Mouse (Mus musculus): ENCODE measurements around the gene U2af1. TPM values are rescaled to one million over a fixed set of nuclear protein-coding genes. Genes with fewer than 3 reads are reported as not detected.

U2af1 gene
- polyA plus RNA-seq, 1 experiment from 2014 or later = 184 TPM

DNA sequence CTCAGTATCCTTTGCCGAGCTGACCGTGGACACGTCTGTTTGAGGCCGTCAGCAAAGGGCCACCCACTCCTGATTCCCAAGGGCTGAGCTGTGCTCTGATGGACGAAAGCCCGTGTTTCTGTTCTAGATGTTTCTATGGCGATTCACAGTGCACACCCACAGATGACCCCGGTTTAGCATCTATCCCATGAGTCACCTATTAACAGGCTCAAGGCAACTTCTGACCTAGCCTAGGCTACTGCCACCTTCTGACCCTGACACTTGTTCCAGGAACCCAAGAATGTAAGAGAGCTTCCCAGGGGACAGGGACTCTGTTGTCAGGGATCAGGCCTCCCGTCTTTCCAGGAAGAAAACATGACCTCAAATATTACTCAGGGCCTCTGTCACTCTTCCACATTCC lies 29.4 kb upstream of the U2af1 start:
- Histone ChIP-seq H3K9ac (no peak overlapping the region), H3K4me2 (no peak overlapping the region), H3K4me1 (peaks cover 21% of the 10 kb centered on the region), H3K27ac (replicated peaks) (no peak overlapping the region), H3K36me3 (no peaks in the 10 kb centered on the region), H3K4me3 (no peak overlapping the region), H3K27me3 (replicated peaks) (peaks cover 7% of the 10 kb centered on the region), H3K9me3 (no peaks in the 10 kb centered on the region)
- WGBS = 75% methylated on average over 9 of the region's 9 CpGs
- no peak for ATAC-seq (ENCODE audit: extremely low read depth, insufficient number of reproducible peaks, low FRiP score, low TSS enrichment)

DNA sequence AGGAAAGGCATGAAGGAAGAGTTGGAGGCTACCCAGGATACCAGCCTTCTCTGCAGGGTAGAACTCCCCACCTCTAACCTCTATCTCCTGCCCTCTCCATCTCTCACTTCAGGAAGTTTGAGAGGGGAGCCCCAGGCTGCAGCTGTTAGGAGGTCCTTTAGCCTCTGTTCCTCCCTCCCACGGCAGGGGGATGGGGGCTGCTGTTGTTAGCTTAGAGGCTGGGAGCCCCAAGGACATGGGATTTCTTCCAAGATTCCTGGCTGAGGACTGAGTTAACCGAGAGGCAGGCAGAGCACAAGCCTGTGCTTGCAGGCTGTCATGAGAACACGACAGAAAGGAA lies 27.5 kb upstream of the U2af1 start:
- Histone ChIP-seq H3K9ac (peak overlapping the region; percentile 72), H3K27me3 (replicated peaks) (peaks cover 18% of the 10 kb centered on the region), H3K9me3 (no peaks in the 10 kb centered on the region), H3K4me3 (no peak overlapping the region), H3K4me1 (peaks cover 11% of the 10 kb centered on the region), H3K27ac (replicated peaks) (peak overlapping the region; percentile 86), H3K36me3 (no peaks in the 10 kb centered on the region), H3K4me2 (peak overlapping the region; percentile 47; the same call in 1 of the 2 replicates)
- no peak for ATAC-seq (ENCODE audit: extremely low read depth, insufficient number of reproducible peaks, low FRiP score, low TSS enrichment)
- WGBS = 23% methylated on average over 3 of the region's 3 CpGs

DNA sequence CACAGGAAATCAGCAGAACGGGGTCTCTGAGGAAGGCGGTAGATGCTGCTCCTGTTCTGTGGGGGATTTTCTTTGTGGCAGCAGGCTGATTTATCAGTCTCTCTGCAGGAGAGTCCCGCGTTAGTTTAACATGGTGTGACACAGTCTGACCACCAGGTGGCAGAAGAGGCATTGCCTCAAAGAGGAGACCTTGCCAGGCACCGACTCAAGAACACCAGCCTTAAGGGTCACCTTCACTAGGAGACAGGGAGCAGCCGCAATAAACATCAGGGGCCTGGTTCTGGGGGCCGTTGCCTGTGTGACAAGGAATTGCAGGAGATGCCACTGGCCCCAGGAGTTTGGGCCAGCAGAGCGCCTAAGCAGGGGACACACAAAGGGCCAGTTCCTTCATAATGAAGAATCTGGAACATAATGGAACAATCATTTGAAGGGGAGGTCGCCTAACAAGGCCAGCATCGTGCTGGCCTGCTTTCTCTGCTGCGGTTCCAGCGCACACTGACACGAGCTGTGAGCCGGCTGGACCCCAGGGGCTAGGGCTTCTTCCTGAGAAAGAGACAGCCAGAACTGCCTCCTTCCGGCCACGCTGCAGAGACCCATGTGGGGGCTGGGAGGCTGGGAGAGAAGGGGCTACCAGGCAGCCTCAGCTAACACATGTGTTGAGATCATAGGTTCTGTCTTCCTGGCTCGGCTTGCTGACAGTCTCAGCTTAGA lies 27.0 kb upstream of the U2af1 start:
- Histone ChIP-seq H3K27ac (replicated peaks) (peak overlapping the region; percentile 86), H3K36me3 (no peaks in the 10 kb centered on the region), H3K4me3 (0 out of 2 replicates have a peak overlapping the region, but pooled peaks have one; percentile 8), H3K9ac (peak overlapping the region; percentile 72), H3K4me2 (peak overlapping the region; percentile 47), H3K9me3 (no peaks in the 10 kb centered on the region), H3K4me1 (peaks cover 11% of the 10 kb centered on the region), H3K27me3 (replicated peaks) (peaks cover 22% of the 10 kb centered on the region)
- 10% methylated on average over 17 of the region's 17 CpGs for WGBS
- no peak for ATAC-seq (ENCODE audit: extremely low read depth, insufficient number of reproducible peaks, low FRiP score, low TSS enrichment)

DNA sequence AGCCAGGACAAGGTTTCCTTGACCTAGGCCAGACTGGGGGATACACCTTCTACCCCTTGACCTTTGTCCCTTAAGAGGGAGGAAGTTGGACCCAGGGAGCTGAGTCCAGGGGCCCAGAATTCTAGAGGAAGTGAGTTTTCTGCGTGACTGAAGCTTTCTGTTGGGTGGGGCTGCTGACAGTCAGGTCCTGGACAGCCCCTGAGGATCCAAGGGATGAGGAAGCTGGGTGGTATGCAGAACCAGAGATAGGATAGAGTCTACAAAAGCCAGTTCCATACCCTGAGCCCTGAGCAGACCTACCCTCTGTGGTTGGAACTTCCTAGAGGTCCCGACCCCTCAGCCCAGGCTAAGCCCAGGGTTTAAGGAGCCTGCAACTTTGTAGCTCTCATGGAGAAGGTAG lies 21.8 kb upstream of the U2af1 start:
- 60% methylated on average over 2 of the region's 2 CpGs for WGBS
- H3K9me3 ChIP-seq = no peaks in the 10 kb centered on the region
- H3K27me3 ChIP-seq (replicated peaks) = peaks cover 56% of the 10 kb centered on the region
- H3K36me3 ChIP-seq = no peaks in the 10 kb centered on the region
- H3K4me3 ChIP-seq = no peak overlapping the region
- H3K27ac ChIP-seq (replicated peaks) = no peak overlapping the region
- no peaks in the 10 kb centered on the region for H3K4me1 ChIP-seq
- no peak for ATAC-seq (ENCODE audit: extremely low read depth, insufficient number of reproducible peaks, low FRiP score, low TSS enrichment)
- H3K9ac ChIP-seq = no peak overlapping the region
- no peak overlapping the region for H3K4me2 ChIP-seq

DNA sequence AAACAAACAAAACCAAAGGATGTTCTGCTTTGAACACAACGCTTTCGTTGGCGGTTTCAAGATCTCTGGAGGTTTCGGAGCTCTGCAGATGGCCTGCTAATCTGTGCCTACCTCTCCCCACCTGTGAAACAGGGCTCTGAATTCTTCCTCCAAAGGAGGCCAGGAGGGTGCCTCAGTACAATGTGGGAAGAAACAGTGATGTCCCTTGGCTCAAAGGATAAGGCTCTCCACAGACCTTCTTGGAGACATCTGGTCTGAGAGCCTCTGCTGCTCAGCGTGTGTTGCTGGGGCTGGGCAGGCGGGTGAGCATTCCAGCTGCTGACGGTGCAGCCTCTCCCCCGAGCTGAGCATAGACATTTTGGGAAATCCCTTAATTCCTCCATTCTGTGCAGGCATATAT lies 18.8 kb upstream of the U2af1 start, which contains the start of gene Cryaa:
TSS of gene Cryaa (plus strand) at position 301 of the 400 bp plus-strand sequence.
- H3K27me3 ChIP-seq (replicated peaks) = peaks cover 42% of the 10 kb centered on the region
- no peaks in the 10 kb centered on the region for H3K36me3 ChIP-seq
- no peaks in the 10 kb centered on the region for H3K4me1 ChIP-seq
- no peak within 1 kb of the TSS for H3K4me3 ChIP-seq
- H3K4me2 ChIP-seq = no peak within 1 kb of the TSS
- H3K27ac ChIP-seq (replicated peaks) = no peak within 1 kb of the TSS
- H3K9ac ChIP-seq = no peak within 1 kb of the TSS
- no peaks in the 10 kb centered on the region for H3K9me3 ChIP-seq
- WGBS = 69% methylated on average over 8 of the region's 8 CpGs
- ATAC-seq (ENCODE audit: extremely low read depth, insufficient number of reproducible peaks, low FRiP score, low TSS enrichment) = no peak

DNA sequence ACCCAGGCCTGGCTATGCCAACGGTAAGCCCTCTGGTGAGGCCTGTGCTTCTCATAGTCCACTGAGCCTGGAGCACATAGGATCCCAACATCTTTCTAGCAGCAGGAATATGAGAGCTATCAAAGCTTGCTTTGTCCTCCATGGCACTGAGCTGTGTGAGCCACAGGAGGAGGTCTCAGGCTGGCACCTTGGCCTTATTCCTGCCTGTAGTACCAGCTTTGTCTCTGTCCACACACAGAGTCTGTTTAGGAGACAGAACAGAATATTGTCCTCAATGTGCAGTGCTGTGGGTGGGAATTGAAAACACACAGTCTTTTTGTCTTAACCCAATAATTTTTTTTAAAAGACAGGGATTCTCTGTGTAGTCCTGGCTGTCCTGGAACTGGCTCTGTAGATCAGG lies 15.7 kb upstream of the U2af1 start:
- Histone ChIP-seq H3K36me3 (no peaks in the 10 kb centered on the region), H3K9me3 (no peaks in the 10 kb centered on the region), H3K9ac (no peak overlapping the region), H3K4me1 (no peaks in the 10 kb centered on the region), H3K4me2 (no peak overlapping the region), H3K27me3 (replicated peaks) (peaks cover 32% of the 10 kb centered on the region), H3K27ac (replicated peaks) (no peak overlapping the region), H3K4me3 (no peak overlapping the region)
- 78% methylated on average over 1 of the region's 1 CpGs for WGBS
- no peak for ATAC-seq (ENCODE audit: extremely low read depth, insufficient number of reproducible peaks, low FRiP score, low TSS enrichment)

DNA sequence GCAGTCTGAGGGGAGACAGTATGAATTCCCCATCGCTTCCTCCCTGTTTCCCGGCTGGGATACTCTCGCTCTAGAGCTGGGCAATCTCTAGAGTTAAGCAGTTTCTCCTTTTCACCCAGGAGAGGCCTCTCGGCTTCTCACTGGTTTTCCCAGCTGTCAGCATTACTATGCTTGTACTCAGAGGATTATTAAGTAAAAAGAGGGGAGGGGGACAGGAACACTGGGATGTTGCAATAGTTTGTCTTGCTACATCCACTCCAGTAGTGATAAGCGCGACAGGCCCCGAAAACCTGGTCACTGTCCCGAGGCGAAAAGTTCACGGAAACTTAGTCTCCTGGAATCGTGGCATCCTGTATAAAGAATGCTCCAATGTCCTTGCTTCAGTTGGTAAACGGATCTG lies 13.6 kb upstream of the U2af1 start:
- Histone ChIP-seq H3K4me2 (no peak overlapping the region), H3K9ac (no peak overlapping the region), H3K36me3 (no peaks in the 10 kb centered on the region), H3K4me3 (no peak overlapping the region), H3K27me3 (replicated peaks) (peaks cover 14% of the 10 kb centered on the region; the same call in 1 of the 2 replicates), H3K27ac (replicated peaks) (no peak overlapping the region), H3K4me1 (no peaks in the 10 kb centered on the region), H3K9me3 (no peaks in the 10 kb centered on the region)
- ATAC-seq (ENCODE audit: extremely low read depth, insufficient number of reproducible peaks, low FRiP score, low TSS enrichment) = no peak
- 76% methylated on average over 12 of the region's 12 CpGs for WGBS

DNA sequence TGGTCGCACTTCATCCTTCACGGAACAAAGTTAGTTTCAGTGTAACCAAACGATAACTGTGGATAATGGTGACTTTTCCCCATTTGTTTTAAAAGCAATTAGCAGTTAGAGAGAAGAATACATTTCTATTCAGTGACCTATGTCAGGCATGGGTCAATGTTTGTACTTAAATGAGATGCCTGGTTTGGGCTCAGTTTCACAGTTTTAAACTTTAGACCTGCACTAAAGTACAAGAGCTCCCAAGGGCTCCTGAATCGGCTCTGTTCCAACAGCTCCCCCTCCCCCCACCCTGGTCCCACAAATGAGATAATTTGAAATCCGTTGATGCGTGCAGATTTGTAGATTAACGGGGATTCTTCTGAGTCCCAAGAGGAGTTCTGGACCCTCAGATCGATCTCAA lies 13.0 kb upstream of the U2af1 start:
- no peak overlapping the region for H3K4me3 ChIP-seq
- no peaks in the 10 kb centered on the region for H3K4me1 ChIP-seq
- H3K4me2 ChIP-seq = no peak overlapping the region
- peaks cover 8% of the 10 kb centered on the region; the same call in 1 of the 2 replicates for H3K27me3 ChIP-seq (replicated peaks)
- no peak overlapping the region for H3K9ac ChIP-seq
- 72% methylated on average over 8 of the region's 8 CpGs for WGBS
- H3K36me3 ChIP-seq = no peaks in the 10 kb centered on the region
- no peak for ATAC-seq (ENCODE audit: extremely low read depth, insufficient number of reproducible peaks, low FRiP score, low TSS enrichment)
- no peaks in the 10 kb centered on the region for H3K9me3 ChIP-seq
- no peak overlapping the region for H3K27ac ChIP-seq (replicated peaks)

DNA sequence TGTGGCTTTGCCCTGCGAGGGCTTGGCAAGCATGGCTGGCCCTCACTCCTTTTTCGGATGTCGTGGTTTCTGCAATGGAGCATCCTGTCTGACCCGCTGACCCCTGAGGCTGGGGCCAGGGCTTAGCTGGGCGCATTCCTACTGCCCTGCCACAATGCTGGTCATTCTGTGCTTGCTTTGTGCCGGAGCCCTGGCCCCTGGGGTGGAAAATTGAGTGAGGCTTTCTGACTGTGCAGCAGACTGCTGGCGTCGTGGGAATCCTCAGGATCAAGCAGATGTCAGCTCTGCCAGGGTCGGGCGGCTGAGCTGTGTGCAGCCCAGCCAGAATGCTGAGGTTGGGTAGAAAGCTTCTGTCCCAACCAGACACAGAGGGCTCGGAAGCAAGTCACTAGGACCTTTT lies 11.5 kb upstream of the U2af1 start:
- Histone ChIP-seq H3K27ac (replicated peaks) (no peak overlapping the region), H3K9me3 (no peaks in the 10 kb centered on the region), H3K27me3 (replicated peaks) (no peaks in the 10 kb centered on the region), H3K4me1 (no peaks in the 10 kb centered on the region), H3K4me2 (no peak overlapping the region), H3K4me3 (no peak overlapping the region), H3K36me3 (no peaks in the 10 kb centered on the region), H3K9ac (no peak overlapping the region)
- WGBS = 61% methylated on average over 11 of the region's 11 CpGs
- no peak for ATAC-seq (ENCODE audit: extremely low read depth, insufficient number of reproducible peaks, low FRiP score, low TSS enrichment)

DNA sequence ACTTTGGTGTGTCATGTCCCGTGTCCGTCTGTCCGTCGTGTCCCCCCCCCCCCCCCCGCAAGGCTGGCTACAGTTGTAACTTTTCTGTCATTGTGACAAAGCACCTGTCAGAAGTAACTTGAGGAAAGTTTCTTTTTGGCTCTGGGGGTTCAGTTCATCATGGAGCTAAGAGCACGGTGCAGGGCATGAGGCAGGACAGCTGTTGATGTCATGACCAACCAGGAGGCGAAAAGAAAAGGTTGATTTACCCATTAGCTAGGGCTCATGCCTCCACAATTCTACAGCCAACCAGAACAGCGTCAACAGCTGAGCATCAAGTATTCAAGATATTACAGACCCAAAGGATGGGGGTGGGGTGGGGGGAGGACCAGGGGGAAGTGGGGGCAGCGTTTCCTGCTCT lies 9.6 kb upstream of the U2af1 start:
- Histone ChIP-seq H3K4me2 (no peak overlapping the region), H3K36me3 (no peaks in the 10 kb centered on the region), H3K9me3 (no peaks in the 10 kb centered on the region), H3K9ac (no peak overlapping the region), H3K27me3 (replicated peaks) (no peaks in the 10 kb centered on the region), H3K4me1 (no peaks in the 10 kb centered on the region), H3K27ac (replicated peaks) (no peak overlapping the region), H3K4me3 (no peak overlapping the region)
- ATAC-seq (ENCODE audit: extremely low read depth, insufficient number of reproducible peaks, low FRiP score, low TSS enrichment) = no peak
- WGBS = 69% methylated on average over 9 of the region's 9 CpGs

DNA sequence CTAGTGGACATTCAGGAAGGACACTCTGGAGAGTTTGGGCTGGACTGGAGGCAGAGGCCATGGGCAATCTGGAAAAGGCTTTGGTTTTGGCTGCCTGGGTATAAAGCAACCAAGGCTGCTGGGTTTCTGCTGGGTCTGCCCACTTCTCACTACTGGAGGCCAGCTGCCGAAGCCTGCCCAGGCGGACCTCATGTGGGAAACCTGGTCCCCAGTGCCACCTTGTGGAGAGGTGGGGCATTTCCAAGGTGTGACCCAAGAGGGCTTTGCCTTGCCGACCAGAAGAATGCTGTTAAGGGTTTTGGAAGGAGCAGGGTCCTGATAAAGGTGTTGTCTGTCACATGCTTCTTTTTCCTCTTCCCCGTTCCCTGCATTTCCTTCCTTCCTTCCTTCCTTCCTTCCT lies 6.1 kb upstream of the U2af1 start:
- H3K27ac ChIP-seq (replicated peaks) = no peak overlapping the region
- H3K36me3 ChIP-seq = no peaks in the 10 kb centered on the region
- no peak overlapping the region for H3K9ac ChIP-seq
- WGBS = 0% methylated on average over 4 of the region's 4 CpGs
- ATAC-seq (ENCODE audit: extremely low read depth, insufficient number of reproducible peaks, low FRiP score, low TSS enrichment) = no peak
- no peaks in the 10 kb centered on the region for H3K4me1 ChIP-seq
- H3K27me3 ChIP-seq (replicated peaks) = no peaks in the 10 kb centered on the region
- no peaks in the 10 kb centered on the region for H3K9me3 ChIP-seq
- H3K4me2 ChIP-seq = no peak overlapping the region
- no peak overlapping the region for H3K4me3 ChIP-seq

DNA sequence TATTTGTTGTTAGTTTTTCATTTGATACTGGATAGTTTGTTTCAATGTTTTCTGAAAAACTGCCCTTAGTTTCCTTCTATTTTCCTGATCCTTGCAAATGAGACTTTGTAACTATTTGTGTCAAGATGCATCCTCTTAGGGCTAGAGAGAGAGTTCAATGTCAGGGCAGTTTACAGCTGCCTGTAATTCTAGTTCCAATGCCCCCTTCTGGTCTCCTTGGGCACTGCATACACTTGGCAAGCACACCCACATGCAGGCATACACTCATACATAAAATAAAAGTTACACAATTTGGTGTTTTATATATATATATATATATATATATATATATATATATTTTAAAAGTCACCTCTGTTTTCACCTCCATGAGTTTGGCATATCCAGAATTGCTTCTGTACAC lies 4.2 kb upstream of the U2af1 start:
- Histone ChIP-seq H3K9me3 (no peaks in the 10 kb centered on the region), H3K4me1 (peaks cover 6% of the 10 kb centered on the region), H3K4me3 (no peak overlapping the region), H3K27ac (replicated peaks) (no peak overlapping the region), H3K27me3 (replicated peaks) (no peaks in the 10 kb centered on the region), H3K36me3 (no peaks in the 10 kb centered on the region), H3K9ac (no peak overlapping the region), H3K4me2 (no peak overlapping the region)
- ATAC-seq (ENCODE audit: extremely low read depth, insufficient number of reproducible peaks, low FRiP score, low TSS enrichment) = no peak

All from heart, embryonic 13.5 days (tissue).